In the genomic region with DNA sequence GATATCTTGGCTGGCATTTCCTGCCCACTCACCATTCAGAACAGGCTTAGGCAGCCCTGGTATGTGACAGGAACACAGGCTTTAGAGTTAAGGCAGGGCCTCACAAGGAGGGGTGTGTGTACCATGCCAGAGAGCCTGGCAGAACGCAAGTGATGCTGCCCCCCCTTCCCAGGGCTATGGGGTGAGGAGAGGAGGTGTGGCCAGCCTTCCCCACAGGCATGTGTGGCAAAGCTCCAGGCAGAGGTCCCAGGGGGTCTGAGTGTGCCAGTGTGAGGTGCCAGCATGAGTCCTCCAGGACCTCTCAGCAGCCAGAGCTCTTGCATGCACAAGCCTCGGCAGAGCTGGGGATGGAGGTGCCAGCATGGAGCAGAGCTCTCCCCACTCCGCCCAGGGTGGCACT, we compare ENCODE assay signal across 19 mouse cellular contexts. TPM values are rescaled to one million over a fixed set of nuclear protein-coding genes. Genes with fewer than 3 reads are reported as not detected.
DNase-seq lines count a peak whose midpoint lies in the region; ATAC-seq lines count a peak whose summit lies in the region.
"Had no signal": no experiment of that assay in that cellular context is flagged by ENCODE, and none has a peak within 500 bp of the region (broad histone marks: within the 10 kb centered on the region; RNA-seq: fewer than 3 reads in every experiment).

No protein-coding gene starts in this region.

- no peaks in the 10 kb centered on the region for H3K9me3 ChIP-seq in forebrain, embryonic 16.5 days (ENCODE audit: control insufficient read depth, low read length)
- H3K9me3 ChIP-seq in forebrain, embryonic 15.5 days: no peaks in the 10 kb centered on the region
- H3K9me3 ChIP-seq in midbrain, embryonic 10.5 days (replicated peaks): 0 out of 2 replicates have a peak, but pooled peaks cover 6% of the 10 kb centered on the region
- no peaks in the 10 kb centered on the region for H3K9me3 ChIP-seq in midbrain, embryonic 14.5 days (ENCODE audit: control insufficient read depth, low read length)
- H3K9me3 ChIP-seq in lung, embryonic 16.5 days (ENCODE audit: control insufficient read depth, low read length): no peaks in the 10 kb centered on the region
- H3K9me3 ChIP-seq: hindbrain, embryonic 15.5 days; stomach, embryonic 15.5 days had no signal

- DNase-seq in midbrain, embryonic 10.5 days (ENCODE audit: low spot score): no peak
- no peak for DNase-seq in midbrain, embryonic 14.5 days
- DNase-seq in Muller cell, postnatal 12 days (ENCODE audit: inconsistent ontology term): peak; percentile 68
- no peak for DNase-seq in right cerebral cortex, adult 18-20 months
- DNase-seq in layer of hippocampus, adult 8-10 months (ENCODE audit: low spot score in 2 of 2): no peak
- DNase-seq: cerebellum, adult 9-10 months; gastrocnemius, postnatal 36 days; kidney, adult 2 months; kidney, postnatal 36 days; left cerebral cortex, postnatal 4 days; spleen, adult 18-20 months had no signal

- no peak overlapping the region for H3K4me3 ChIP-seq in forebrain, embryonic 16.5 days (replicated peaks; ENCODE audit: low read length)
- H3K4me3 ChIP-seq in forebrain, embryonic 15.5 days: no peak overlapping the region
- no peak overlapping the region for H3K4me3 ChIP-seq in midbrain, embryonic 10.5 days
- H3K4me3 ChIP-seq in midbrain, embryonic 14.5 days (replicated peaks; ENCODE audit: low read depth, low read length): no peak overlapping the region
- H3K4me3 ChIP-seq in lung, embryonic 16.5 days (ENCODE audit: low read length): no peak overlapping the region
- H3K4me3 ChIP-seq: hindbrain, embryonic 15.5 days; stomach, embryonic 15.5 days had no signal

- H3K9ac ChIP-seq in forebrain, embryonic 16.5 days (replicated peaks; ENCODE audit: low read depth, low read length): no peak overlapping the region
- H3K9ac ChIP-seq in forebrain, embryonic 15.5 days (replicated peaks): no peak overlapping the region
- H3K9ac ChIP-seq in midbrain, embryonic 14.5 days (replicated peaks; ENCODE audit: low read length): no peak overlapping the region
- no peak overlapping the region for H3K9ac ChIP-seq in lung, embryonic 16.5 days (ENCODE audit: low read length)
- H3K9ac ChIP-seq: hindbrain, embryonic 15.5 days; stomach, embryonic 15.5 days had no signal

- H3K4me2 ChIP-seq in forebrain, embryonic 16.5 days (ENCODE audit: low read length): no peak overlapping the region
- no peak overlapping the region for H3K4me2 ChIP-seq in forebrain, embryonic 15.5 days (replicated peaks)
- no peak overlapping the region for H3K4me2 ChIP-seq in midbrain, embryonic 14.5 days (ENCODE audit: low read length)
- no peak overlapping the region for H3K4me2 ChIP-seq in lung, embryonic 16.5 days (ENCODE audit: low read depth, low read length)
- H3K4me2 ChIP-seq: heart, embryonic 11.5 days; hindbrain, embryonic 15.5 days; liver, embryonic 11.5 days; stomach, embryonic 15.5 days had no signal

- peak; percentile 52 for ATAC-seq in forebrain, embryonic 16.5 days
- ATAC-seq in forebrain, embryonic 15.5 days (replicated peaks): no peak; the same call in 1 of the 2 replicates
- no peak for ATAC-seq in midbrain, embryonic 14.5 days (ENCODE audit: low FRiP score, low TSS enrichment)
- peak; percentile 56 for ATAC-seq in lung, embryonic 16.5 days (ENCODE audit: low read depth)
- ATAC-seq: CD4-positive, CD25-positive, alpha-beta regulatory T cell, adult 4 months had no signal

- H3K4me1 ChIP-seq in forebrain, embryonic 16.5 days (replicated peaks; ENCODE audit: control insufficient read depth, insufficient read depth, low read length): peaks cover 15% of the 10 kb centered on the region
- peaks cover 10% of the 10 kb centered on the region for H3K4me1 ChIP-seq in forebrain, embryonic 15.5 days
- peaks cover 23% of the 10 kb centered on the region for H3K4me1 ChIP-seq in midbrain, embryonic 10.5 days
- peaks cover 7% of the 10 kb centered on the region for H3K4me1 ChIP-seq in midbrain, embryonic 14.5 days (ENCODE audit: control insufficient read depth, insufficient read depth, low read length)
- H3K4me1 ChIP-seq in lung, embryonic 16.5 days (replicated peaks; ENCODE audit: control insufficient read depth, insufficient read depth, low read length): peaks cover 8% of the 10 kb centered on the region

- H3K36me3 ChIP-seq in forebrain, embryonic 16.5 days (ENCODE audit: control insufficient read depth, insufficient read depth): no peaks in the 10 kb centered on the region
- no peaks in the 10 kb centered on the region for H3K36me3 ChIP-seq in forebrain, embryonic 15.5 days
- no peaks in the 10 kb centered on the region for H3K36me3 ChIP-seq in midbrain, embryonic 10.5 days
- no peaks in the 10 kb centered on the region for H3K36me3 ChIP-seq in midbrain, embryonic 14.5 days (ENCODE audit: control insufficient read depth, insufficient read depth, low read length)
- no peaks in the 10 kb centered on the region for H3K36me3 ChIP-seq in lung, embryonic 16.5 days (ENCODE audit: control insufficient read depth, insufficient read depth, low read length)
- H3K36me3 ChIP-seq: hindbrain, embryonic 15.5 days; stomach, embryonic 15.5 days had no signal

- H3K27ac ChIP-seq in forebrain, embryonic 16.5 days (ENCODE audit: low read length): no peak overlapping the region
- H3K27ac ChIP-seq in forebrain, embryonic 15.5 days (replicated peaks): no peak overlapping the region
- 0 out of 2 replicates have a peak overlapping the region, but pooled peaks have one; percentile 33 for H3K27ac ChIP-seq in midbrain, embryonic 10.5 days (replicated peaks)
- H3K27ac ChIP-seq in midbrain, embryonic 14.5 days (replicated peaks; ENCODE audit: low read depth, low read length): no peak overlapping the region
- H3K27ac ChIP-seq in lung, embryonic 16.5 days (ENCODE audit: low read length): no peak overlapping the region
- H3K27ac ChIP-seq: hindbrain, embryonic 15.5 days; stomach, embryonic 15.5 days had no signal

- 55% methylated on average over 3 of the region's 3 CpGs for WGBS in forebrain, embryonic 16.5 days
- 54% methylated on average over 3 of the region's 3 CpGs for WGBS in forebrain, embryonic 15.5 days
- 79% methylated on average over 3 of the region's 3 CpGs for WGBS in midbrain, embryonic 10.5 days
- 78% methylated on average over 3 of the region's 3 CpGs for WGBS in midbrain, embryonic 14.5 days
- 57% methylated on average over 3 of the region's 3 CpGs for WGBS in lung, embryonic 16.5 days

- no peaks in the 10 kb centered on the region for H3K27me3 ChIP-seq in forebrain, embryonic 16.5 days (replicated peaks; ENCODE audit: control insufficient read depth, insufficient read depth, low read length)
- no peaks in the 10 kb centered on the region for H3K27me3 ChIP-seq in forebrain, embryonic 15.5 days
- no peaks in the 10 kb centered on the region for H3K27me3 ChIP-seq in midbrain, embryonic 10.5 days (ENCODE audit: low read depth, poor library complexity, severe bottlenecking)
- no peaks in the 10 kb centered on the region for H3K27me3 ChIP-seq in midbrain, embryonic 14.5 days (ENCODE audit: control insufficient read depth, insufficient read depth, low read length)
- no peaks in the 10 kb centered on the region for H3K27me3 ChIP-seq in lung, embryonic 16.5 days (ENCODE audit: control insufficient read depth, insufficient read depth, low read depth, low read length)
- H3K27me3 ChIP-seq: hindbrain, embryonic 15.5 days; stomach, embryonic 15.5 days had no signal

RNA-seq across cellular contexts. Expression of a gene that starts 11.4 kb away (rescaled TPM):
- 1.6 and 2.3 TPM in 2 replicates for polyA plus RNA-seq in forebrain, embryonic 16.5 days (2015; fragmentation: Nextera tagmentation; extraction: Ambion mirVana)
- 1.8 and 1.9 TPM in 2 replicates for polyA plus RNA-seq in forebrain, embryonic 15.5 days (2015; fragmentation: Nextera tagmentation; extraction: Ambion mirVana)
- 3.7 and 5.1 TPM in 2 replicates for polyA plus RNA-seq in midbrain, embryonic 10.5 days (2016; fragmentation: Nextera tagmentation; extraction: Ambion mirVana)
- 1.3 and 1.6 TPM in 2 replicates for polyA plus RNA-seq in midbrain, embryonic 14.5 days (2014; fragmentation: Nextera tagmentation; extraction: Ambion mirVana)
- polyA plus RNA-seq in lung, embryonic 16.5 days (2015; fragmentation: Nextera tagmentation; extraction: Ambion mirVana): 0.88 and 0.91 TPM in 2 replicates
- 1 to 10 TPM; 5.6 to 8.5 (median 7.1) TPM for total RNA-seq in layer of hippocampus, adult 8-10 months (2022)
- polyA plus RNA-seq: CD4-positive, CD25-positive, alpha-beta regulatory T cell, adult 4 months; liver, embryonic 11.5 days had no signal

RNA-seq across cellular contexts. Expression of a gene that starts 19.4 kb away (rescaled TPM):
- 12.0 and 12.9 TPM in 2 replicates for polyA plus RNA-seq in forebrain, embryonic 16.5 days (2015; fragmentation: Nextera tagmentation; extraction: Ambion mirVana)
- 14.3 and 16.3 TPM in 2 replicates for polyA plus RNA-seq in forebrain, embryonic 15.5 days (2015; fragmentation: Nextera tagmentation; extraction: Ambion mirVana)
- 12.1 and 15.5 TPM in 2 replicates for polyA plus RNA-seq in midbrain, embryonic 10.5 days (2016; fragmentation: Nextera tagmentation; extraction: Ambion mirVana)
- 20.9 and 22.3 TPM in 2 replicates for polyA plus RNA-seq in midbrain, embryonic 14.5 days (2014; fragmentation: Nextera tagmentation; extraction: Ambion mirVana)
- polyA plus RNA-seq in lung, embryonic 16.5 days (2015; fragmentation: Nextera tagmentation; extraction: Ambion mirVana): 4.6 and 5.5 TPM in 2 replicates
- total RNA-seq in layer of hippocampus, adult 8-10 months (2022): 10 to 100 TPM; 56.3 to 67.6 (median 63.0) TPM

RNA-seq across cellular contexts. Expression of a gene that starts 39.6 kb away (rescaled TPM):
- polyA plus RNA-seq in forebrain, embryonic 16.5 days (2015; fragmentation: Nextera tagmentation; extraction: Ambion mirVana): 23.8 and 28.4 TPM in 2 replicates
- polyA plus RNA-seq in forebrain, embryonic 15.5 days (2015; fragmentation: Nextera tagmentation; extraction: Ambion mirVana): 19.8 and 22.6 TPM in 2 replicates
- 17.5 and 19.4 TPM in 2 replicates for polyA plus RNA-seq in midbrain, embryonic 10.5 days (2016; fragmentation: Nextera tagmentation; extraction: Ambion mirVana)
- polyA plus RNA-seq in midbrain, embryonic 14.5 days (2014; fragmentation: Nextera tagmentation; extraction: Ambion mirVana): 12.4 and 14.3 TPM in 2 replicates
- 6.5 and 7.4 TPM in 2 replicates for polyA plus RNA-seq in lung, embryonic 16.5 days (2015; fragmentation: Nextera tagmentation; extraction: Ambion mirVana)
- 100 to 1,000 TPM; 162 to 181 (median 170) TPM for total RNA-seq in layer of hippocampus, adult 8-10 months (2022)
- polyA plus RNA-seq: CD4-positive, CD25-positive, alpha-beta regulatory T cell, adult 4 months had no signal

Comparison
In these comparisons a context has a peak if more than half of its experiments do, and no peak if none do; other contexts are left out.
1. ATAC-seq: peak in forebrain, embryonic 16.5 days (single experiment) and lung, embryonic 16.5 days (single experiment); none in forebrain, embryonic 15.5 days (single experiment) and midbrain, embryonic 14.5 days (single experiment).